Mouse (Mus musculus) gastrocnemius, adult 8-10 months (tissue): ENCODE measurements around the gene Plaa. TPM values are rescaled to one million over a fixed set of nuclear protein-coding genes. Genes with fewer than 3 reads are reported as not detected.
"Not testable (repeated sequence)": the region's sequence is repeated elsewhere in the genome, so short reads cannot be mapped to it uniquely, and the experiment has no call there.

Source experiments
- DNase-seq, 2 experiments: peaks; one replicate each; pipeline ENCODE4 v3.0.0; 2022; ENCODE audit warnings: low spot score in 2 of 2
- total RNA-seq, 4 experiments: library from RNA; stranded (reverse); gene quantifications; 2 replicates each; pipeline ENCODE4 v1.2.4; 2022

Gene Plaa
- total RNA-seq, result 10 to 100 TPM; 29.0 to 39.8 (median 36.1) TPM

GRCm38 (mm10) chr4:94603031-94603629, at the start of gene Plaa:
Plaa (minus strand) TSS chr4:94603244.
- DNase-seq, result peak; percentile 77 to 81

- not testable (repeated sequence) for DNase-seq
Measured at GRCm38 (mm10) chr4:94650426-94651175, 47.6 kb upstream of the Plaa start.

DNA sequence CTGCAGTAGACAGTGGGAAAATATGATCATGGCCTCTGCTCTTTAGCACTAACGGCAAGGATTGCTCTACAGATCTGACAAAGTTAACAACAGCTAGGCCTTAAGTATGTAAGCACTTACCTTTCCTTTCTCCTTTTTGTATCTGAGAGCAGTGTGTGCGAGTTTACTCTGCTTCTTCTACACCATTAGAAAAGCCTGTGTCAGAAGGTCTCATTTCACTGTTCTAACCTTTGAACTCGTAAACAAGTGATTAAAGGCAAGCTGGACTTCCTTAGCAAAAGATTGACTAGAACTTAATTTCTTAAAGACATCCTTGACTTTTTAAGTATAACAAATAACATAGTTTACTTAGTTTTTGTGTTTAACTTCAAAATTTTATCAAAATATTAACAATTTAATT, 46.9 kb upstream of the Plaa start, which contains the start of gene Lrrc19:
Lrrc19 (minus strand) TSS at position 225 of the 400 bp plus-strand sequence.
- no peak for DNase-seq

DNA sequence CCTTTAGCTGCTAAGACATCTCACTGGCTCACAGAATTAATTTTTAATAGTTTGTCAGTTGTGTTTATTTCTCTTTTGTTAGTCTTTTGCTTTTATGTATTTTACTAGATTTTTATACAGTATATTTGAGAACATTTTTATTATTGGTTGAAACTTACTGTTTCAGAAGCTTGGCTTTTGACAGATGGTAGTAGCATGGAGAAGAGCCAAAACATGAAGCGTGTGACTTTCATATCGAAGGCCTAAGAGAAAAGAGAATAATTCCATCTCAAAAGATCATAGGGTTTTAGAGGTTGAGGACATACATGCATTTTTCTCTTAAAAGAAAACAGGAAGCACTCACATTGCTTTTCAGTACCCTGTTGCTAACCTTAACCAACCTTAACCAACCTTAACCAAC, 40.1 kb upstream of the Plaa start:
- no peak for DNase-seq

DNA sequence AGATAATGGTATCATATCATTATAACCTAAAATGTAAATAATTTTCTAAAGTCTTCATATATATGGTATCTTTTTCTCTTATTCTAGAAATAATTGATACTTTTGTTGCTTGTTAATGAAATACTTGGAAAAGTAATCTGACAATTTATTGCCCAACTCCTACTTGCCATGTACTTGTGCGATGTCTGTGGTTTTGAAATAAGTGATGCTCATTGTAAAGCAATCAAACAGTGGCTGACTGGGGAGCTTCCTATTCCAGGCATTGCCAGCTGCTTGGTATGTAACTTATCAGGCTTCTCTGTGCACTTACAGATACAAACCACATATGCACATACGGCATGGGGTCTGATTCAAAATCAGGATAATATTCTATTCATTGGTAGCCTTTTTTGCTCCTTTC, 17.0 kb upstream of the Plaa start:
- DNase-seq, result no peak

GRCm38 (mm10) chr4:94614627-94615006, 11.6 kb upstream of the Plaa start:
- no peak for DNase-seq

- DNase-seq, result peak; percentile 82 to 88
Measured at GRCm38 (mm10) chr4:94613972-94614626, 11.1 kb upstream of the Plaa start, which contains the start of gene Ift74. Ift74 (plus strand) TSS chr4:94614491.

- DNase-seq, result no peak
Measured at GRCm38 (mm10) chr4:94610339-94610738, 7.3 kb upstream of the Plaa start.

- no peak for DNase-seq
Measured at GRCm38 (mm10) chr4:94605591-94605990, 2.5 kb upstream of the Plaa start.

DNA sequence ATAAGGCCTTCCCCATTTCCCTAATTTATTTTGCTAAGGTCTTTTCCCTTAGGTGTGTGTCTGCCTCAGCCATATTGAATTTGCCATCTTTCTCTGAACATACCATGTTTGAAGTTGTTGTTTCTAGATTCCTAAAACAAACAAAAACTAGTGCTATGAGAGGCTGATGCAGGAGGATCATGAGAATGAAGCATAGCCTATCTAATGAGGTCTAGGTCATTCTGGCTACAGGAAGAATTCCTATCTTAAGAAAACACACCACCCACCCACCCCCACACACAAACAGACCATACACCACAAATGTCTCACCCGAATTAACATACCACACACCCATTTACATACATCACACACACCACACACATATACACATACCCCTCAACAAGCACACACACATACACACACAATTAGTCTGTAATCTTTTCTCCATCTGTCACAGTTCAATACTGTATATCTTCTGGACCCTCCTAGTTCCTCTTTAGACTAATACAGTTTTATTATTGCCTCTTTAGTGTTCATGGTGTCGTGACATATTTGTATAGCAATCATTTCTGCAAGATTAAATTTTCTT, 1.5 kb upstream of the Plaa start:
- DNase-seq, result no peak

- no peak for DNase-seq
Measured at GRCm38 (mm10) chr4:94602496-94603030, 481 bp downstream of the Plaa start.

DNA sequence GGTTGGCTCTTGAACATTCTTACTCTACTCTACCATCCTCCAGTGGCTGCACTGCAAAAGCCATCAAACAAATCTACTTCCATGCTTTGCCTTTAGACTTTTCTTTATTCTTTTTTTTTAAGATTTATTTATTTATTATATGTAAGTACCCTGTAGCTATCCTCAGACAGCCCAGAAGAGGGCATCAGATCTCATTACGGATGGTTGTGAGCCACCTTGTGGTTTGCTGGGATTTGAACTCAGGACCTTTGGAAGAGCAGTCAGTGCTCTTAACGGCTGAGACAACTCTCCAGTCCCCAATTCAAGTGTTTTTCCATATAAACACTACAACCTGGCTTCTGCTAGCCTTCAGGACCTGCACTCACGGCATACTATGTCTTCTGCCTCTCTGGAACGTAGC, 1.6 kb downstream of the Plaa start:
- no peak for DNase-seq

GRCm38 (mm10) chr4:94592709-94593108, 10.3 kb downstream of the Plaa start:
- no peak for DNase-seq

DNA sequence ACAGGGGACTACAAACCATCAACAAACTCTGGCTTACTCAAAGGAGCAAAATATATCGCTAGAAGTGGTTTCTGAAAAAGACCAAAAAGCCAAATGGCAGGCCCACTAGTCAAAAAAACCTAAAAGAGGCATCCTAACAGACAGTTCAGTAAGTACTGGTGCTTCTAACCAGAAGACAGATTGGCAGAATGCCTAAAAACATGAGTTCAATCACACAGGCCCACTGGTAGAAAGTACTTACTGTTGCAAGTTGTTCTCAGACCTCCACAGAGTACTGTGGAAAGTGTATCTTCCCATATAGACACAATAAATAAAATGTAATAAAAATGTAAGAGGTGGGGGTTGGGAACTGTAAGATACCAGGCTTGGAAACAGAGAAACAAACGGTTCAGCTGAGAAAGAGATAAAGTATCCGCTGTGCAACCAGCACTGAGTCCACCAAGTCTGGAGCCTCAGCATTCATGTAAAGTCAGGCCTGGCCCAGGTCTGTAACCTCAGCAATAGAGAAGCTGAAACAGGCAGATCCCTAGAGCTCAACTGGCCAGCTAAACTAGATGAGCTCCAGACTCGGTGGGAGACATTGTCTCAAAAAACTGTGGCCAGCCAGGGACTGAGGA, 11.2 kb downstream of the Plaa start:
- DNase-seq, result no peak

- no peak for DNase-seq
Measured at GRCm38 (mm10) chr4:94572677-94573076, 30.4 kb downstream of the Plaa start.

DNA sequence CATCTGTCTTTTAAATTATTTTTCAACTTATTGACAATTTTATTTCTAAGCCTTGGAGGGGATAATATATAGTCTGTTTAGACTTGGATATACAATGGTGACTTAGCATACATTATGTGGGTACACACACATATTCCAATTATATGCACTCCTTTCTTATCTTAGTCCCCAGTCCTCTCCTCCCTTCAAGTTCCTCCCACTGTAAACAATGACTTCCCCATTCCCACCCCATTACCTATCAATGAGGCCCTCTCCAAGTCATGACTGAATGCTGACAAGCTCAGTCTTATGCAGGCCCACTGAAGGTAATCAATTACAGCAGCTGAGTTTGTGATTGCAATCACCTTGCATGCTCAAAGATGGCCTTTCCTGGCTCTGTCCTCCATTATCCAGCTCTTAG, 38.7 kb downstream of the Plaa start:
- no peak for DNase-seq

DNA sequence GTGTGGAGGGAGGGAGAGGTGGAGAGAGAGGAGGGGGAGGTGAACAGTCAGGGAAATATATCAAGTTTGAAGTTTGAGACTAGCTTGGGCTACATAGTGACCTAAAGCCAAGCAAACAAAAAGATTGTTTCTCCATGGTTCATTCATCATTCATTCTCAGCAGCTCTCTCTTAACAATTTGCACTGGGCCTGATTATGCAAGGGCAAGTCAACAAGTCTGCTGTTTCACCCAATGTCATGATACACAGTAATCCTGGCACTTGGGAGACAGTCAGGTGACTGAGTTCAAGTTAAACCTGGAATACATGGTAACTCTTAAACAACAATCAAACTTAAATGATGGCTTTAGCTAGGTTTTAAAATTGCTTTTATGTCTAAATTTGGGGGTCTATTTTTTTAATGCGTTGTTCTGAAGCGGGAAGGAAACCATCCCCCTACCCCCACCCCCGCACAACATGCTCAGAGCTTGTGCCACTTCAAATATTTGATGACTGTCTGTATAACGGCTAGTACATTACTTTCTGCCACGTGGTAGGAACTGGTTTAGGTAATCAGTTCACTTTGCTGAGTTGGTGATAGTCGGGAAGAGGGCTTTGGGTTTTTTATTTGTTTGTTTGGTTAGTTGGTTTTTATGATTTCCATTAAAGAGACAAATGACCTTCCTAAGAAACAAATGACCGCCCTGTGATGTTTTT, 40.9 kb downstream of the Plaa start:
- no peak for DNase-seq

- DNase-seq, result no peak
Measured at GRCm38 (mm10) chr4:94560316-94560715, 42.7 kb downstream of the Plaa start.

DNA sequence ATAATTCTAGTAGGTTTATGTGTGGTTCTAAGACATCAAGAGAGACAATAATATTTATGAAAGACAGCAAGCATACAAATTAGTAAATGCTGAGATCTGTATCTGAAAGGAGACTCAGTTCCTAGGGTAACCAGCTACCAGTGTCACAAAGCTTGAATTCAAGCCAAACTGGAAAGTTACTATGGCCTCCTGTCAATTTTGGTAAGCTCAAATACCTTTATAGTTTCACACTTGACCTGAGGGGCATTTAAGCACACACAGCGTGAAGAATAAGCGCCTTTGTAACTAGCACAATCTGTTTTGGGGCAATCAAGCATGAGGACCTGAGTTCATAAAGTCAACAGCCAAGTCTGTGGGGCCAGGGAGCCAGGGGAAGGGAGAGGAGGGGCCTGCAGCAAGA, 43.8 kb downstream of the Plaa start:
- DNase-seq, result no peak

DNA sequence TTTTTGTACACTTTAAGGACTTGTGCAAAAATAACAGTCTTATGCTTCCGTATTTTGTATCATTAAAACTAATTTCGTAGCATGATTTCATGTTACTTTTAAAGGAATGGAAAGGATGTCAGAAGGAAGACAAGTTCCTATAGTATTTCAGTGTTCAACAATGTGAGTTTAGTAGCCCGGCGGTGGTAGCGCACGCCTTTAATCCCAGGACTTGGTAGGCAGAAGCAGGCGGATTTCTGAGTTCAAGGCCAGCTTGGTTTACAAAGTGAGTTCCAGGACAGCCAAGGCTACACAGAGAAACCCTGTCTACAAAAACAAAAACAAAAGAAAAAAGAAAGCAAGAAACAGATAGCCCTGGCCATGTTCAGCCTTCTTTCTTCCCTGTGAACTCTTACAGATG, 45.9 kb downstream of the Plaa start:
- DNase-seq, result no peak
